Mouse (Mus musculus): ENCODE results near the gene Tle6.
"Not testable (repeated sequence)": the region's sequence is repeated elsewhere in the genome, so short reads cannot be mapped to it uniquely, and the experiment has no call there.

Tle6 gene

GRCm38 (mm10) chr10:81600738-81601203, at the start of gene Tle6:
Tle6 (minus strand) TSS chr10:81601073.
- peak; percentile 95 for DNase-seq (ENCODE audit: low spot score)

GRCm38 (mm10) chr10:81648803-81649775, 48.2 kb upstream of the Tle6 start, which contains the start of gene Gm10778:
Gm10778 (plus strand) TSS chr10:81649059.
- DNase-seq (ENCODE audit: low spot score): peak; percentile 82

- DNase-seq (ENCODE audit: low spot score): no peak
Observed at GRCm38 (mm10) chr10:81646015-81646555, 45.2 kb upstream of the Tle6 start.

GRCm38 (mm10) chr10:81645391-81645790, 44.5 kb upstream of the Tle6 start:
- no peak for DNase-seq (ENCODE audit: low spot score)

GRCm38 (mm10) chr10:81644716-81645115, 43.8 kb upstream of the Tle6 start:
- DNase-seq (ENCODE audit: low spot score): no peak

GRCm38 (mm10) chr10:81644162-81644561, 43.3 kb upstream of the Tle6 start:
- no peak for DNase-seq (ENCODE audit: low spot score)

GRCm38 (mm10) chr10:81643449-81644055, 42.7 kb upstream of the Tle6 start:
- peak; percentile 90 for DNase-seq (ENCODE audit: low spot score)

GRCm38 (mm10) chr10:81642648-81643448, 42.0 kb upstream of the Tle6 start:
- DNase-seq (ENCODE audit: low spot score): no peak

GRCm38 (mm10) chr10:81641978-81642647, 41.2 kb upstream of the Tle6 start:
- DNase-seq (ENCODE audit: low spot score): no peak

- DNase-seq (ENCODE audit: low spot score): no peak
Observed at GRCm38 (mm10) chr10:81641566-81641965, 40.7 kb upstream of the Tle6 start.

- not testable (repeated sequence) for DNase-seq (ENCODE audit: low spot score)
Observed at GRCm38 (mm10) chr10:81640825-81641224, 40.0 kb upstream of the Tle6 start.

GRCm38 (mm10) chr10:81638101-81638500, 37.2 kb upstream of the Tle6 start:
- DNase-seq (ENCODE audit: low spot score): no peak

GRCm38 (mm10) chr10:81636338-81636737, 35.5 kb upstream of the Tle6 start:
- DNase-seq (ENCODE audit: low spot score): no peak

- peak; percentile 82 for DNase-seq (ENCODE audit: low spot score)
Observed at GRCm38 (mm10) chr10:81633253-81634099, 32.6 kb upstream of the Tle6 start.

- no peak for DNase-seq (ENCODE audit: low spot score)
Observed at GRCm38 (mm10) chr10:81628390-81628789, 27.5 kb upstream of the Tle6 start, which contains the start of gene Ankrd24. Ankrd24 (plus strand) TSS chr10:81628540.

GRCm38 (mm10) chr10:81627836-81628220, 27.0 kb upstream of the Tle6 start:
- no peak for DNase-seq (ENCODE audit: low spot score)

- DNase-seq (ENCODE audit: low spot score): peak; percentile 80
Observed at GRCm38 (mm10) chr10:81626994-81627835, 26.3 kb upstream of the Tle6 start, which contains the start of gene Sirt6. Sirt6 (minus strand) TSS chr10:81627797.

GRCm38 (mm10) chr10:81626101-81626993, 25.5 kb upstream of the Tle6 start:
- DNase-seq (ENCODE audit: low spot score): no peak
